Mouse (Mus musculus): ENCODE measurements around the gene Asic2.

The Asic2 gene

GRCm38 (mm10) chr11:80845486-80845885 lies 1122.8 kb downstream of the Asic2 start:
- no peak for DNase-seq (ENCODE audit: low spot score)

GRCm38 (mm10) chr11:80843435-80843834 lies 1124.8 kb downstream of the Asic2 start:
- DNase-seq (ENCODE audit: low spot score) = no peak

- DNase-seq (ENCODE audit: low spot score) = no peak
Measured at GRCm38 (mm10) chr11:80838724-80839123, 1129.5 kb downstream of the Asic2 start.

- DNase-seq (ENCODE audit: low spot score) = no peak
Measured at GRCm38 (mm10) chr11:80835841-80836240, 1132.4 kb downstream of the Asic2 start.

- no peak for DNase-seq (ENCODE audit: low spot score)
Measured at GRCm38 (mm10) chr11:80835395-80835794, 1132.9 kb downstream of the Asic2 start.
